Mouse (Mus musculus): Measurements from ENCODE around the gene Olr1. TPM values are rescaled to one million over a fixed set of nuclear protein-coding genes. Genes with fewer than 3 reads are reported as not detected.

Gene Olr1
- polyA plus RNA-seq, 1 experiment, result not detected

GRCm38 (mm10) chr6:129438033-129438432, 68.9 kb downstream of the Olr1 start:
- 89% methylated on average over 2 of the region's 2 CpGs for WGBS
- Histone ChIP-seq H3K36me3 (ENCODE audit: control insufficient read depth, insufficient read depth, low read length) (no peaks in the 10 kb centered on the region), H3K4me1 (ENCODE audit: control insufficient read depth, insufficient read depth, insufficient read length, low read length) (no peaks in the 10 kb centered on the region), H3K4me3 (ENCODE audit: low read depth, low read length) (no peak overlapping the region), H3K27ac (ENCODE audit: insufficient read depth, low read depth, low read length) (no peak overlapping the region), H3K27me3 (ENCODE audit: control insufficient read depth, insufficient read depth, low read length) (no peaks in the 10 kb centered on the region)
- TF ChIP-seq CTCF (IDR thresholded peaks at IDR 0.05; ENCODE audit: extremely low read depth, insufficient read length, insufficient replicate concordance, low read depth, low read length) (no peak), POLR2A (IDR thresholded peaks at IDR 0.05; ENCODE audit: low read depth, low read length) (no peak)

- Histone ChIP-seq H3K27me3 (ENCODE audit: control insufficient read depth, insufficient read depth, low read length) (no peaks in the 10 kb centered on the region), H3K4me1 (ENCODE audit: control insufficient read depth, insufficient read depth, insufficient read length, low read length) (no peaks in the 10 kb centered on the region), H3K36me3 (ENCODE audit: control insufficient read depth, insufficient read depth, low read length) (no peaks in the 10 kb centered on the region), H3K4me3 (ENCODE audit: low read depth, low read length) (no peak overlapping the region), H3K27ac (ENCODE audit: insufficient read depth, low read depth, low read length) (no peak overlapping the region)
- 85% methylated on average over 3 of the region's 3 CpGs for WGBS
- TF ChIP-seq CTCF (IDR thresholded peaks at IDR 0.05; ENCODE audit: extremely low read depth, insufficient read length, insufficient replicate concordance, low read depth, low read length), result no peak
- no peak for TF ChIP-seq POLR2A (IDR thresholded peaks at IDR 0.05; ENCODE audit: low read depth, low read length)
Observed at GRCm38 (mm10) chr6:129436025-129436424, 70.9 kb downstream of the Olr1 start.

Other genes with a start within 250 kb of the Olr1 start
- 0.25 TPM in 1 of 2 replicates, not detected in the other for gene Cd69, start 231.7 kb downstream of the Olr1 start, polyA plus RNA-seq (2012; rRNA removed)
- not detected in 2 replicates for gene 4922502D21Rik, start 175.4 kb downstream of the Olr1 start, polyA plus RNA-seq (2012; rRNA removed)
- 0.13 and 0.14 TPM in 2 replicates for gene Clec12a, start 164.5 kb downstream of the Olr1 start, polyA plus RNA-seq (2012; rRNA removed)
- gene Clec12b, start 121.3 kb downstream of the Olr1 start, polyA plus RNA-seq (2012; rRNA removed), result not detected in 2 replicates
- 0.23 TPM in 1 of 2 replicates, not detected in the other for gene Clec1b, start 109.9 kb downstream of the Olr1 start, polyA plus RNA-seq (2012; rRNA removed)
- gene Clec9a, start 98.3 kb downstream of the Olr1 start, polyA plus RNA-seq (2012; rRNA removed), result 0.22 and 0.47 TPM in 2 replicates
- 0.24 and 0.25 TPM in 2 replicates for gene Clec1a, start 55.2 kb downstream of the Olr1 start, polyA plus RNA-seq (2012; rRNA removed)
- gene Tmem52b, start 5.4 kb upstream of the Olr1 start, polyA plus RNA-seq (2012; rRNA removed), result not detected in 2 replicates
- 6.7 and 13.5 TPM in 2 replicates for gene Gabarapl1, start 26.0 kb upstream of the Olr1 start, polyA plus RNA-seq (2012; rRNA removed)
- 0.09 TPM in 1 of 2 replicates, not detected in the other for gene Klre1, start 70.7 kb upstream of the Olr1 start, polyA plus RNA-seq (2012; rRNA removed)
- gene Klrd1, start 84.6 kb upstream of the Olr1 start, polyA plus RNA-seq (2012; rRNA removed), result 0.23 TPM in 1 of 2 replicates, not detected in the other
- not detected in 2 replicates for gene Klrk1, start 116.7 kb upstream of the Olr1 start, polyA plus RNA-seq (2012; rRNA removed)
- not detected in 2 replicates for gene Klrc3, start 136.2 kb upstream of the Olr1 start, polyA plus RNA-seq (2012; rRNA removed)
- not detected in 2 replicates for gene Klrc2, start 153.5 kb upstream of the Olr1 start, polyA plus RNA-seq (2012; rRNA removed)
- not detected in 2 replicates for gene Klrc1, start 171.8 kb upstream of the Olr1 start, polyA plus RNA-seq (2012; rRNA removed)
- gene Klri1, start 210.0 kb upstream of the Olr1 start, polyA plus RNA-seq (2012; rRNA removed), result not detected in 2 replicates
- not detected in 2 replicates for gene Klri2, start 233.3 kb upstream of the Olr1 start, polyA plus RNA-seq (2012; rRNA removed)